Comparison of ENCODE assay signal across 20 mouse cellular contexts in the genomic region with DNA sequence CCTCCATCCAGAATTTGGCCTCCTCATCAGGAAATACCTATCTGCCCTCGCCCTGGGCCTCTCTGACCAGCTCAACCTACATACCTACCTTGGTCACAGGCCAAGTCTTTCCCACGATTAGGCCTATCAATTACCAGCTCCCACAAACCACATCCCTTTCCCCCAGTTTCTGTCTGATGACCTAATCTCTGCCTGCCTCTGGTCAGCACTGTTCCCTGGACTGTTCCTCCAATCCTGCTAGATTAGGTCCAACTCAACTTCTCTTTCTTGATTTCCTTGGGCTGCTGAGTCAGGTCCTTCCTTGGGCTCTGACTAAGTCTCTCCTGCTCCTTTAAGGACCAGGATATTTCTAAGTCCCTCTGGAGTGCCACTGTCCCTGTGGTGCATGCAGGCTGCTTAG.
"Had no signal": no experiment of that assay in that cellular context is flagged by ENCODE, and none has a peak within 500 bp of the region (broad histone marks: within the 10 kb centered on the region; RNA-seq: fewer than 3 reads in every experiment).

No protein-coding gene starts in this region.

- H3K9me3 ChIP-seq: intestine, embryonic 15.5 days; kidney, embryonic 15.5 days; midbrain, embryonic 10.5 days; midbrain, embryonic 13.5 days; neural tube, embryonic 13.5 days had no signal

- H3K9ac ChIP-seq: intestine, embryonic 15.5 days; kidney, embryonic 15.5 days; liver, embryonic 14.5 days; liver, postnatal 0 days; midbrain, embryonic 13.5 days; neural tube, embryonic 13.5 days had no signal

- ATAC-seq: intestine, embryonic 15.5 days; liver, postnatal 0 days; midbrain, embryonic 13.5 days; midbrain, embryonic 16.5 days had no signal

- H3K4me3 ChIP-seq: intestine, embryonic 15.5 days; kidney, embryonic 15.5 days; left cerebral cortex, adult 2 months; midbrain, embryonic 10.5 days; midbrain, embryonic 13.5 days; myocyte; neural tube, embryonic 13.5 days had no signal

- H3K36me3 ChIP-seq: intestine, embryonic 15.5 days; kidney, embryonic 15.5 days; midbrain, embryonic 10.5 days; midbrain, embryonic 13.5 days; neural tube, embryonic 13.5 days had no signal

- H3K27me3 ChIP-seq: intestine, embryonic 15.5 days; kidney, embryonic 15.5 days; midbrain, embryonic 13.5 days; neural tube, embryonic 13.5 days had no signal

- H3K27ac ChIP-seq: intestine, embryonic 15.5 days; kidney, embryonic 15.5 days; left cerebral cortex, adult 2 months; liver, embryonic 14.5 days; midbrain, embryonic 10.5 days; midbrain, embryonic 13.5 days; neural tube, embryonic 13.5 days had no signal

- H3K4me2 ChIP-seq: intestine, embryonic 15.5 days; kidney, embryonic 15.5 days; midbrain, embryonic 13.5 days; neural tube, embryonic 13.5 days had no signal

- DNase-seq: kidney, adult 11 months; kidney, adult 8-10 months; kidney, postnatal 10 days; kidney, postnatal 36 days; layer of hippocampus, postnatal 36 days; liver, postnatal 0 days; retina, postnatal 1 day; right cerebral cortex, postnatal 25 days; spleen, adult 18-20 months; thymus, adult 2 months; thymus, postnatal 25 days had no signal

- H3K4me1 ChIP-seq: kidney, embryonic 15.5 days; midbrain, embryonic 13.5 days; neural tube, embryonic 13.5 days had no signal
